Mouse (Mus musculus): Measurements from ENCODE around the gene Tbc1d30.
A peak's percentile ranks its signal among the peaks of the same experiment; 100 is the strongest.

Gene Tbc1d30

DNA sequence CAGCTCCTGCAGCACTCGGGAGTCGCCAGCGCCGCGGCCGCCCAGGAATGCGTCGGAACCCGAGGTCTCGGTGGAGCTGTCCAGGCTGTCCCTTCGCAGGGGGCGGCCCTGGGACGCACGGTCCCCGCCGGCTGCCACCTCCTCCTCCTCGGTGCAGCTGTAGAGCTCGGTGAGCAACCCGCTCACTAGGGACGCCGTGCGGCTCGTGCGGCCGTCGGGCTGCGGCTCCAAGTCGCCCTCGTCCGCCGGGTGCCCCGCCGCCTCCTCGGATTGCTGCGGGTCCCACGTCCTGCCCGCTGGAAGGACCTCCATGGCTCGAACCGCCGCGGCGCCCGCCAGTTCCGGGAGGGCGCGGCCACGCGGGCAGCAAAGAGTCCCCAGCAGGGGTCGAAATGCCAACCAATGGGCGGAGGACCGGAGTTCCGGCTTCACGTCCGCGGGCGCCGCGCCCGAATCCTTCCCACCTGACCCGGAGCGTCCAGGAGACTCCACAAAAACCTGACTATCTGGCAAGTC is at the start of gene Tbc1d30:
TSS of gene Tbc1d30 (minus strand) at position 213 of the 516 bp plus-strand sequence.
- DNase-seq (ENCODE audit: low spot score): no peak

DNA sequence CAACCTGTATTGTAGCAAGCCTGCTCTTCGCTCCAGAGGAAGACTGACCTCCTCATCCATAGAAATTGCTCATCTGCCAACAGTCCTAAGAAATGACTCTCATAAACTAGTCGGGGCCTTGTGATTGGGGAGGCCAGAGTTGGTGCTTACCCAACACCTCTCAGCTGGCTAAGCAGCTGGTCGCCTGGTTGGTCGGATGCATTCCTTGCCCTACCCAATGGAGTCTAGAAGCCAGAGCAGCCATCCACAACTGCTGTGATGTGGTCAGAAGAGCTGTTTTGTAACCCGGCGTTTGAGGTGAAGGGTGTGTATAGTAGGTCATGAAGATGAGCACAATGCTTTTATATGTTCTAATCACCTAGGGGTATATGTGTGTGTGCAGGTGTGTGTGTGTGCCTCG is 47.5 kb upstream of the Tbc1d30 start:
- no peak for DNase-seq (ENCODE audit: low spot score)

DNA sequence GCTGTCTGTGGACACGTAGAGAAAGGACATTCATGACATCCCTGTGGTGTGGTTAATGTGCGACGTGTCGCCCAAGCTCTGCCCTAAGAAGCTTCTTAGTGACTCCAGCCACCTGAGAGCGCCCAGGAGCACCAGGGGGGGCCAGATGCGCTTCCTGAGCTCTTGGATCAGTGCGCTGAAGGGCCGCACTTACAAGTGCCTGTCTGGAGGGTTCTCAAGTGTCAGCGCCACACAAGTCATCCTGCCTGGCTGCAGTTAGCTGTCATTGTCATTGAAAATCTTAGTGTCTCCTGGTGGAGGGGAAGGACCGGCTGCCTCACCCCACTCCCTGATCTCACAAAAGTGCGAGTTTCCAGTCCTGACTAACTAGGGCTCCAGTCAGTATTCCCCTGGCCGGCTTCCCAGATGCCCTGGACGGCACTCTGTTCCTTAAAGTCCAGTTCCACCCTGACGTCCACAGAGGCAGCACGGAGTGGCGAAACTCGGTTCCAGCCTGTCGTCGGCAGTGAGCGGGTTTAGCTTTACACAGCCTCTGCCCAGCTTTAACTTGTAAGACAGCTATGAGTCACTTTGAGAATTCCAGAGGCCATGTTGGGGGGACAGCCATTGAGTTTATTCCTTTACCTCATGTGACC is 44.6 kb upstream of the Tbc1d30 start:
- no peak for DNase-seq (ENCODE audit: low spot score)

DNA sequence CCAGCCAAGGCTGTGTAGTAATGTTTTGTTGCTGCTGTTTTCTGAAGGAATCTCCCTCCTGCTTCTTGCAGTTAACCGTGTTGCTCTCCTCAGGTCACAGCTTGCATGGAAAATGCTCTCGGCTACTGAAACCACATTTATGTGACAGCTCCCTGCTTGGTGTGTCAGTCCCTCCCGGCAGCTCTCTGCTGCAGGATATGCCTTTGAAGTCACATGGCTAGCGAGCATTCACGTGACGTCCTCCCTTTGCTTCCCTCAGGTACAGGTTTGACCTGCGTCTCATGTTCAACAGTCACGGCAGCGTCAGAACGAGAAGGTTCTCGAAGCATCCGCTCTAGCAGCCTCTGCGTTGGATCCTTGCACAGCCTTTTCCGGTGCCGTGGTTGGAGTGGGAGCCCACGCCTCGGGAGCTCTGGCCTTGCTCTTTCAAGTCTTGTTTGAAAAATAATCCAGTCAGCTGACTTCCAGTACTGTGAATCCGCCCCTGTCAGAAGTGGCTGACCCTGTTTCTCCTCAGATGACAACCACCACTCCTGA is 43.8 kb upstream of the Tbc1d30 start:
- DNase-seq (ENCODE audit: low spot score): no peak

DNA sequence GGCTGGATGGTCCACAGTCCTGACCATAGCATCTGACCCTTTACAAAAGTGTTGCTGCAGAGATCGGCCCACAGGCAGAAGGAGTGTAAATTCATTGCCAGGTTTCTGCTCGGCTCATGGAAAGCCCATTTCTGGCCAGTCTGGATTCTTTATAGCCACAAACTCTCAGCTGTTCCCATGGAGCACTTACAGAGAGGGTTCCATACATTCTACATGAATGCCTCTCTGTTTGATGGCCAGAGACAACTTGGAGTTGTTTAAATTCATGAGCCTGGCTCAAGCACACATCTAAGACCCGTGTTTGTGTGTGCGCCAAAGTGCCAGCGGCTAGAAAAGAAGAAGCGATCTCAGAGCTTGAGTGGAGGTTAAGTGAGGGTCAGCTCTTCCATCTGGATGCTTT is 43.2 kb upstream of the Tbc1d30 start:
- DNase-seq (ENCODE audit: low spot score): no peak

DNA sequence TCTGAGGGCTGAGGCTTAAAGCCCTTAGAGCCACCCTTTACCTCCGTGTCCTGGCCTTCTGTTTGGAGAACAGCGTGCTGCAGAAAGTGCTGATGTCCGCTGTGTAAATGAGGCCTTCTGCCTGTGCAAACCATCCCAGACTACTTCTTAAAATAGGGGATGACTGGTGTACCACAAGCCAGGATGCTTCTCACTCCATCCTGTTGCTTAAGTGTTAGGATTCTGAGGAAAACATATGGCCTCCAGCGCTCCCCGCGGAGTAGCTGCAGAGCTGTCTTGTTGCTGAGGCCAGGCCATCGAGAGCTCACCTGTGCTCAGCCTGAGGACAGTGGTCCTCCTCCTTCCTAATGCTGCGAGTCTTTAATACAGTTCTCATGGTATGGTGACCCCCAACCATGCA is 40.8 kb upstream of the Tbc1d30 start:
- DNase-seq (ENCODE audit: low spot score): no peak

DNA sequence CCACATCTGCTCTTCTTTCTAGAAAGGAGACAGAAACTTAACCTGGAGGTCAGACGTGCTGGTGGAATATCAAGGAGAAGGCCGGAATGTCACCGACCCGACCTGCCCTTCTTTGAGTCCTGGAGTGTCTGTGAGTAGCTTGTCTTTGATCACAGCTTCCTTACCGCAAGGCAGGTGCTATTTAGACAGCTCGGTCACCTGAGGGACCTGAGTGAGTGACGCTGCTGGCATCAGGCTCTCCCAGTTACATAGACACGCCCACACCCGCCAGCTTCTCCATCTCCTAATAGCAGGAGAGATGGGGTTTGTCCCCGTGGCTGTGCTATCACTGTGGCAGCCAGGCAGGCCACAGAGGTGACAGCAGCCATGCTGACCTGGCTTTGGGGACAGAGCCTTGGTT is 39.5 kb upstream of the Tbc1d30 start:
- DNase-seq (ENCODE audit: low spot score): no peak

DNA sequence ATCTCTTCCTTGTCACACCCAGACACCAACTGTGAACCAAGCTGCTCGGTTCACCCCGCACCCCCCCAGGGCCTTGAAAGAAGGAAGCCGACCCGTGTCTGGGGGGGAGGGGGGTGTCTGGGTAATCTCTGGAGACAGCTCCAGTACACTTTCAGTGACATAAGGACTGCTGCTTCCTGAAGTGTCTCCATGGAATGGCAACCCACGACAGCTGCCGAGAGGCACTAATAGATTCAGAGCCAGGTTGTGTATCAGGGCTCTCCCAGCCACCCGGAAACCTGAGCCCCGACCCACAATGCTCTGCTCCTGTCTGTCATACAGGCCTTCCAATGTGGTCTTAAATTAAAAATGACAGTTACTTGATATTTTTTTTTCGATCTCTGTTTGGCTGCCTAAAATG is 35.3 kb upstream of the Tbc1d30 start:
- DNase-seq (ENCODE audit: low spot score): no peak

DNA sequence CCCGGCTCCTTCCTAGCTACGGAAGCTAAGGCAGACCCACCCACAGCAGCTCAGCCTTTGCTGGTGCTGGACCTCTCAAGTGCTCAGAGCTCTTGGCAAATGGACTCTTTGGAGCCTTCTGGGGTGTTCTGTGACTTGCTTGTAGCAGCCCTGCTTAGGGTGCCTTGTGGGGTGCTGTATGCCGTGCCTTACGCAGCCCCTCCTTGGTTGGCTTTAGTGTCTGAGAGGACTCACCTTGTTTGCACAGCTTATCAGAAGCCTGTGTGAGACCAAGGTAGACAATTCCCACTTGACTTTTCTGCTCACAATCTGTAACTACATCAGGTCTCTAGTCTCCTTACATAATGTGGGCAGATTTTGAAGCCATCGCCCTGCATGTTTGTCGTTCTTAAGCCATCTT is 34.6 kb upstream of the Tbc1d30 start:
- no peak for DNase-seq (ENCODE audit: low spot score)

DNA sequence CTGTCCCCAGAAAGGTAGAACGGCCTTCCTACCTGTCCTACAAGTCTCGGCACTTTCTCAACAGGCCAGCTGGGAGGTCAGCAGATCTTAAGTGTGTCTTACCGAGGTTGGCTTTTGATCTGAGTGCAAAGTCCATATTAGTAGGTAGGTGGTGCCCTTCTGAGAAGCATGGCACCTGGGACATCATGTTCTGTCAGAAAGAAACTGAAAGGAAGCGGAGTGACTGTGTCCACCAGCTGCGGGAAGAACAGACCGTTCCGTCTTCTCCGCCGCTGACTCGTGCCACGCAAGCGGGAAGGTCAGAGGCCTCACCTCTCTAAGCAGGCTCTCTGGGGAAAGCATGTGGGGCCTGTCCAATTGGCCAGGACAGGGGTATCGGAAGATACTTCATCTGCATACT is 33.6 kb upstream of the Tbc1d30 start:
- no peak for DNase-seq (ENCODE audit: low spot score)

DNA sequence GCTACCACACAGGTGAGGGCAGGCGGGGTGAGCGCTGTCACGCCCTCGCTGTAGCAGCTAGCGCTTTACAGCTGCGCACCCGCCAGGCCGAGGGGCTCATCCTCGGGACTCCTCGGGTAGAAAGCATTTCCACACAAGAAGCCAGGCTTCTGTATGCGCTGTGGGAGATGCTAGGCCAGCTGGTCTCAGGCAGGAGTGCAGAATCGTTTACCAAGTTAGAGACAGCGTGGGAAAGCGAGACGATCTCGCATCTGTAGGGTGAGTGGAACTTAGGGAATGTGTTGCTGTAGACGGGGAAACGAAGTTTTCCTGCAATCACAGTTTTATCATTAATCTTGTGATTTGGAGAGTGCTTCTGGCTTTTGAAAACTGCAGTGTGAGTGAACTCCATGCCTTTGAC is 30.2 kb upstream of the Tbc1d30 start:
- no peak for DNase-seq (ENCODE audit: low spot score)

DNA sequence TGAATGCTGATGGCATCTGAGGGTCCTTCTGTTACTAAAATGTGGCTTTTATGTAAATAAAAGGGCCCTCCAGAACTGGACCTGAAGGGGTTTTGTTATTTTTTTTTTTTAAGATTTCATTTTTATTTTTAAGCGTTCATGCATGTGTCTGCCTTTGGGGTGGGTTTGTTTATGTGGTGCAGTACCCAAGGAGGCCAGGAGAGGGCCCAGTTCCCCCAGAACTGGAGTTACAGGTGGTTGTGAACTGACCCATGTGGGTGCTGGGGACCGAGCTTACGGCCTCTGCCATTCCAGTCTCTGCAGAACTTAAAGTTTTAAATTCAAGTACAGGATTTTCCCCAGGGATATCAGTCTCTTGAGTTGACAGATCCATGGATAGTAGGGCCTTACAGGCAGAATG is 28.3 kb upstream of the Tbc1d30 start:
- no peak for DNase-seq (ENCODE audit: low spot score)

DNA sequence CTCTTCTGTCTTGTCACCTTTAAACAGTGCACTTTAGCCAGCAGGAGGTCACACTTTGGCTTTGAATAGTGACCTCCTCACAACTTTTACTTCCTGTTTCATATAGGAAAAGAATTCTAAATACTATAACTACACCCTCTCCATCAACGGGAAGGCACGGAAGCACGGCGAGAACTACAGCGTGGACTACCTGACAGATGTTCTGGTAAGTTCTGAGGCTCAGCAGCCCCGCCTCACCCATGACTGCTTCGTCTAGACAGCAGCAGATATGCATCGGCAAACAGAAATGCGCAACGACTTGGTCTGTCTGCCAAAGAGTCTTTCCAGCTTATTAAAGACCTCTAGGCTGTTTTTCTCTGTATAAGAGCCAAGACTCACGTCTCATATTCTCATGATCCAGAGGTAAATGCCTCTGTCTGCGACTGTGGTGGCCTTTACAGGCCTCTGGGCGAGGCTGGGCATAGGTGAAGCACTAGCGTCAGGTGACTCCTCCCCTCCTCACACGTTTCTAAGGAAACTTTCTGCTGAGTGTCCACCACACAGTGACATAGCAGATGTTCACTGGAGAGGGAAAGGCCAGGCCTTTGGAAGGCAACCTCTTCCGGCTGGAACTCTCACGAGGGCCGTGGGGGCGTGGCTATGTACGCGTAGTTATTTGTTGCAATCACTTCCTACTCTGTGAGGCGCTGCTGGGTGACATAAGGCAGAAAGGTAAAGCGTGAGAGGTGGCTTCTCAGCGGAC is 25.6 kb upstream of the Tbc1d30 start:
- DNase-seq (ENCODE audit: low spot score): no peak

DNA sequence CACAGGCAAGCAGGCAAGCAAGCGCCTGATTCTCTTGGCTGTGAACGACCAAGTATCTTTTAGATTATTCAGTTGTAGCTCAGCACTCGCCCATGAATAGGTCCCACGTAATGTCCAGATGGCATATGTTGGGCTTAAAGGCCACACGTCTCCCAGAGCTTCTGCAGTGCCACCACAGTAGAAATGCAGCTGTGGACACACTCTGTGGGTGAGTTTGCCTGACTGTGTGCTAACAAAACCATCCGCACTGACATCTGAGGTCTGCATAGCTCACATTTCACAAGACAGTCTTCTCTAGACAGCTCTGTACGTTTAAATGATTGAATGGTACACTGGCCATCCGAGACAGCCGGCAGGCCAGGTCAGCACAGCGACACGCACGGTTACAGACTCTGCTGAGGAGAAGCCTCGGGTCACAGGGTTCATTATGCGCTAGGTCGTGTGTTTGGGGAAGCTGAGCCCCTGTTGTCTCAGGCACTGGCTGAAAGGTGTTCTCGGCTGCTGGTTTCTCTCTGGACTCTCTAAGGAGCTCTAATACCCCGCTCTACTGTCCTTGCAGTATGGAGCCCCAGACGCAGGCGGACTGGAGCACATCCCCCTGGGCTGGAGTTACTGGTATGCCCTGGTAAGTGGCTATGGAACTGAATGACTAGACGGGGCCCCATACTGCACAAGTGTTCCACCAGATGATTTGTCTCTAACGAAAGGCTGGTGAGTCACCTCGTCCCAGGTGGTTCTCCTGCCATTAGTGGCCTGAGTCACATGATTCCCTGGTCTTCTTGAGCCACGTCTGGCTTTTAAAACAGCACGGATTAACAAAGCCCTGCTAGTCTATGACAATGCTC is 24.8 kb upstream of the Tbc1d30 start:
- DNase-seq (ENCODE audit: low spot score): no peak

DNA sequence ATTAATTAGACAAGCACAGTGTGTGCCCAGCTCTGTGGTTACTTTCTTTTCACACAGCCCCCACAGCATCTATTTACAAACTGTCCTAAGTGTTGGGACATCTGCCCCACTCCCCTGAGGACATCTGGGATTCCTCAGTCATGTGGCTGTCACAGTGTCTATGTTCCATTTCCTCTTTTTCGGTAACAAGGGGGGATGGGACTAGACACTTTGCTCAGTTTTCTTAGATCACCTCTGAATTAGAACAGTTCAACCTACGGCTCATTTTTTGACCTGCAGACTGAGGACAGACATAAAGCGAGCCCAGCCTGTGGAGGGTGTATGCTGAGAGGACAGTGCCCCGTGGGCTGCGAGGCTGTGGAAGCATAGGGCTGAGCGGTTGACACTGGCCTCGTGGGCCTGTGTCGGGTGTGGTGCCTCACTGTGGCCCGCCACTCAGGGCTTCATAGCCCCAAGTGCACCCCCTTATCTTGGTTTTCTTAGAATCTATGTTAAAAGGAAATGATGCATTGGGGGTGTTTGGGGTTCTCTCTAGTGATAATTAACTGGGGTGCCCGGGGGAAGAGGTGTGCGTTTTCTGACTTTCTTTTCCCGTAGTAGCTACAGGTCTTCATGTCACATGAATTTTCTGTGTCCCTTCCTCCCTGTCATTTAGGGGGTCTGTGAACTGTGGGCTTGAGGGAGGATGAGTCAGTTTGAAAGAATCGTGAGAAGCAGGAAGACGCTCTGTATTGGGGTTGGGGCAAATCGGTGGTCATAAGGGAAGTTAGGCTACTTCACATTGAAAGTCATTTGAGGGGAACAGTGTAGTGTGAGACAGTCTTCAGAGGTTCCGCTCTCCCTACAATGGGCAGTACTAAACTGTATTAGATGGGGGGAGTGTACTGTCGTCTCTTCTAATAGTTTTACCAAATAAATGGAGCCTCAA is 23.9 kb upstream of the Tbc1d30 start:
- peak; percentile 68 for DNase-seq (ENCODE audit: low spot score)

DNA sequence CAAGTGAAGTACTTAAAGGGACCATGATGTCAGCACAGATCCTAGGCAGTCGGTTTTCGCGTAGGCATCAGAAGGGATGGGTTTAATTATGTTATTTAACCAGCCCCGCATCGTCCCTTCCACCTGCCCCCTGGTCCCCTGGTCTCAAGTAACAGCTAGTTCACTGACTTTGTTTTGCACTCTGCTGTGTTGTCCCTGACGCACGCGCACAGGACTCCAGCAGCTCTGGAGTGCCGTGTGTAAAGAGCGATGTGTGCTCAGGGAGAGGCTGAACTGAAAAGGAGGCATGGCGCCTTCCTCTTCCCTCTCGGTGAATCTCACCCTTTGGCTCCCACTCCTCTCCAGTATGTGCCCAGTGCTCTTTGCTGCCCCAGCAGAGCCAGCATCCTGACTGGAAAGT is 22.9 kb upstream of the Tbc1d30 start:
- no peak for DNase-seq (ENCODE audit: low spot score)

DNA sequence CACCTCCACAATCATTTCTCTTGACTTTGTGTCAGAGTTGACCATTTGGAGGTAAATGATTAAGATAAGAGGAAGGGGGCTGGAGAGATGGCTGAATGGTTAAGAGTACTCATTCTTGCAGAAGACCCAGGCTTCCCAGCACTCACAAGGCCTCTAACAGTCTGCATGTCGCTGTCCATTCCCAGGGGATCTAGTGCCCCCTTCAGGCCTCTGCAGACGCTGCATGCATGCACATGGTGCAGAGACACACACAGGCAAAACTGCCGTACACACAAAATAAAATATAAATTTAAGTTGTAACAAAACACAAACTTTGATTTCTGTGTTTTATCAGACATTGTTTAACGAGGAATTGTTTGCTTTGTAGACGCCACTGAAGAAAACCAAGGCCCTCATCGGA is 19.7 kb upstream of the Tbc1d30 start:
- no peak for DNase-seq (ENCODE audit: low spot score)

DNA sequence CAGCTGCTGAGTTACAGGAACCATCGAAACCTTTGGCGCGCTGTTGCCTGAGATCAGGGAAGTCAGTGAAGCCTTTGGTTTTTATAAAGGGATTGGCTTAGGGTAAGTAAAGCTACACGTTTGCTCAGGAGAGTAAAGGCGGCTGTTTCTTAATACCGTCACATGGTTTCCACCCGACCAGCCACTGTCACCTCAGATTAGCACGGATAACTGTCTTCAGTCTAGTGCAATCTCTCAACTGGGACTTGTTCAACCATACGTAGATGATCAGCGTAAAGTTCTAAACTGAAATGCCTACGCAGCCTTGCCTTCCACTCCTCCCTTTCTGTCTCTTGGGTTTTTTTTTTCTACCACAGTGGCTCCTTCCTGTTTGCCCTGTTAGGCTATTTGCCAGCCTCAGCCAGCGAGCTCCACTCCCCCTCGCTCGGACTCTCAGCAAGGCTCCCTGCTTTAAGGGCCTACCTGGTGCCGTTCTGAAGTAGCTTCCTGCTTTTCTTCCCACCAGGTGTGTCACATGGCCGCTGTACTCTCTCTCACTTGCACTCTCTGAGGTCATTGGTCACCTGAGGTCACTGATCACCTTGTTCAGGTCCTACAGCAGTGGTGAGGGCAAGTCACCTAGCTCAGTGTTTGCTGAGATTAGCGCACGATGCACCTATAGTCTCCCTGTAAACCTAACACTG is 17.8 kb upstream of the Tbc1d30 start:
- no peak for DNase-seq (ENCODE audit: low spot score)

DNA sequence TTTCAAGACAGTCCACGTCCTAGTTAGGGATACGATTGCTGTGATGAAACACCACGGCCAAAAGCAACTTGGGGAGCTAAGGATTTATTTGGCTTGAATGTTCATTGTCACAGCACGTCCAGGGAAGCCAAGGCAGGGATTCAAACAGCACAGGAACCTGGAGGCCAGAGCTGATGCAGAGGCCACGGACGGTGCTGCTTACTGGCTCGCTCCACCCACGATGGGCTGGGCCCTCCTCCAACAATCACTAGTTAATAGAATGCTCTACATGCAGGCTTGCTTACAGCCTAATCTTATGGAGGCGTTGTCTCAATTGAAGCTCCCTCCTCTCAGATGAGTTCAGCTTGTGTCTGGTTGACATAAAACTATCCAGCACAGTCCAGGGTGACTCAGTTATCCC is 16.7 kb upstream of the Tbc1d30 start:
- no peak for DNase-seq (ENCODE audit: low spot score)

DNA sequence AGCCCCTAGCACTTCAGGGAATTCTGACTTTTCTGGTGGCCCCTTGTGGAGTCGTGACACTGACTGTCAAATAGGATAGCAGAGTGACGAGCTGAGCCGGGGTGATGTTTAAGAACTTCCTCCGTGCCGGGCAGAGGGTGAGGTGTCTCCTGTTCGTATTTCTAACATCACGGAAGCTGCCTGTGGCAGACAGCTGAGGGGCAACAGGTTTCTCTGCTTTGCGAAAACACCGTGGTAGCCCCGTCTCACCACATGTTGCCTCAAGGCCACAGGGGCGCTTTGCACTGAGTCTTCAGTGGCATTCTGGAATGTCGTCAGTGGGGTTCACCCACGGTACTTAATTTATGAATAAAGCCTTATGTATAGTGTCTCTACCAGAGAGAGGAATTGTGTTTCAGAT is 16.2 kb upstream of the Tbc1d30 start:
- no peak for DNase-seq (ENCODE audit: low spot score)

DNA sequence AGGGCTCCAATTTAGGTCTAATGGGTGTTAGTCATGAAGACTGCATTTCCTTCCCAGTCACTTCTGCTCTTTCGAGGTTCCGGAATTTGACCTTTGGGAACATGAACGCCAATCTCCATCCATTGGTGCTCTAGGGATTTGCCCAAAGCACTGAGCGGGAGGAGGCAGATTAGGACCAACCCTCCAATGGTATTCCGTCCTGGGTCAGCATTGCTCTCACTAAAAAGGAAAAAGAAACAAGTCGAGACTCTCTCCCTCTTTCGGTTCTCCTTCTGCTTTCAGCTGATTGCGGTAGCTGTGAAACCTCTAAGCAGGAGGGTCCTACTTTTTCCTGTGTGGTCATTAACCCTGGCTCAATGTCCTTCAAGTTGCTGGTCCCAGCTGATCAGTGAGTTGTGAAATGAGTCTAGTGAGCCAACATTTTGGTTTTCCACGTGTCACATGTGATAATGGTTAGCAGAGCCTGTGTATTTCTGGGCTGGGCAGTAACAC is 14.7 kb upstream of the Tbc1d30 start:
- DNase-seq (ENCODE audit: low spot score): no peak

All from c-Kit-positive CD71-positive TER-119-positive erythroid progenitor cells, embryonic 14.5 days (primary cell).